Mouse (Mus musculus) heart, postnatal 0 days (tissue): ENCODE results near the gene Scml4.

Experiments used
- CTCF ChIP-seq: IDR thresholded peaks from 2 replicates; pipeline ENCODE4 v1.5.1; 2016; ENCODE audit warnings: antibody characterized with exemption, control low read depth, low read depth
- EP300 ChIP-seq: IDR thresholded peaks from 2 replicates; pipeline ENCODE4 v1.6.1; 2016; ENCODE audit warnings: antibody characterized with exemption, low read depth

DNA sequence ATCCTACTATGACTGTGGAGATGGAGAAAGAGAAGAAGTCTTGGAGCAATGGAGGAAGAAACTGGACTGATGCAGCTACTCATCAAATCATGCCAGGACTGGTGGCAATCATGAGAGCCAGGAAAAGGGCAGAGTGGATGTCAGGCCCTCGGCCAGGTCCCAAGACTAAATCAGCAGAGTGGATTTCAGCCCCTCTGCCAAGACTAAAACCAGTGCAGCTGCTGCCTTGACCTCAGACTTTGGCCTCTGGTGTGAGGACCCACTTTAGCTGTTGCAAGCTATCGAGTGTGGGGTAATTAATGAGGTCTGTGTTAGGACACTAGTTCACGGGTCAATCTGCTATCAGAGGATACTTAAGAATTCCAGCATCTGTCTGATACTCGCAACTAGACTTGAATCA is 30.2 kb downstream of the Scml4 start:
- TF ChIP-seq CTCF = no peak
- TF ChIP-seq EP300 = no peak
